Mouse (Mus musculus) retina, adult 2 months (tissue): Measurements from ENCODE around the gene Daam1.
"Not testable (repeated sequence)": the region's sequence is repeated elsewhere in the genome, so short reads cannot be mapped to it uniquely, and the experiment has no call there.

Source experiments
- DNase-seq: peaks from one replicate; pipeline ENCODE4 v3.0.0-alpha.2; 2012; ENCODE audit warnings: low read depth, low spot score

The Daam1 gene

DNA sequence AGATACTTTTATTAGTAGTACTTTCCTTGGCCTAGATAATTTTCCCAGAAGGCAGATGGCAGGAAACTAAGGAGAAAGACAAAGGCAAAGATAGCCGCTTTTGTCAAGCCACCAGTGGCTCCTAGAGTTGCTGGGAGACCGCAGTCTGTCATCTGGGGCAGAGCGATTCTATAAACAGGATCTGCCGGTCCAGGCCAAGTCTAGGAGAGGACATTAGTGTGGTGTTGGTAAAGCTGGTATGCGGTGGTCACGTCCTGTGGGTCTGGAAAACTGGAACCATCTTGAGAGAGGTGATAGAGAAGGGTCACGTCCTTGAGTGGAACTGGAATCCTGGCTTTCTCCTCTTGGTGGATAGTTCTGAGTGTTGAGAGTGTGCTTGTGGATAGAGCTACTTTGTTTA is 3.2 kb downstream of the Daam1 start:
- no peak for DNase-seq

DNA sequence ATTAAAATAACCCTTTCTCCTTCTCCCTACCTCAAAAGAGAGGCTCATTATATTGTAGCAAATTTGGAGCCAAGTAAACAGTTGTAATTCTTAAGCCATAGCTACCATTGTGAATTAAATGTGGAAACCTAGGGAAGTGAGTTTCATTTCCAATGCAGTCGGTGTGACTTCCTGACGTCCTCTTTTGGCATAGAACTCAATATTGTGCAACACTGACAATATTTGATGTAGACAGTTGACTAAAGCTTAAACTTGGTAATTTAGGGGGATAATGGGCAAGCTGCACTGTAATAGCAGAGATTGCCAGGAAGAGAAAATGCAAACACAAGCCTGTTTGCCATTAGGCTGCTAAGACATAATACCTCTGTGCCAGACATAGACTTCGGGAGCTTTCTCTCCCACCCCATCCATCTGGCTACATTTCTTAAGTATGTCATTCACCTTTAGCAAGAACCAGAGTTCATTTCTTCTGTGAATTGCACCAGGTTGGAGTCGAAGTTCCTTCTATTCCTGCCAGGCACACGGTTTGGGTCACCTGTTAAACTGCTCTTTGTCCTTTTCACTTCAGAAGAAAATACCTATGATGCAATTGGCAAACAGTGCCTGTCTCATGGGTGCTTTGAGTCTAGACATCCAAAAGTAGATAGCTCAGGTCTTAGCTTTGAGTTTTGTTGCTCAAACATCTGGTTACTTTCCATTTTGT is 5.2 kb downstream of the Daam1 start:
- DNase-seq, result no peak

DNA sequence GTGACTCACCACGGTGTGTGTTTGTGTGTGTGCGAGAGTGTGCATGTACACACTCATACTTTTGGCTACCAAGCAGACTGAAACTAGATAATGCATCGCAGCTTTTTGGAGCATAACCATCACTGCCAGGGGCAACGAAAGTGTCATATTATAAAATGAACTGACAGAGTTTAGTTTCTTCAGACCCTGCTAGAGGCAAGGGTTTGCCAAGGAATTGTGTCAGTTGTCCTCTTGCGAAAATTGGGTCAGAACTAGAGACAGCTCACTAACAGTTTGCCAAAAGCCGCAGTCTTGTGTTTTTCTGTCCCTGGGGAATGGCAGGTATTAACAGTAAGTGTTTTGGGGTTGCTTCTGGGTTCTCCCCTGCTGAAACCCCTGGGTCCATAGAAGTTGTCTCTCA is 5.9 kb downstream of the Daam1 start:
- DNase-seq, result no peak

DNA sequence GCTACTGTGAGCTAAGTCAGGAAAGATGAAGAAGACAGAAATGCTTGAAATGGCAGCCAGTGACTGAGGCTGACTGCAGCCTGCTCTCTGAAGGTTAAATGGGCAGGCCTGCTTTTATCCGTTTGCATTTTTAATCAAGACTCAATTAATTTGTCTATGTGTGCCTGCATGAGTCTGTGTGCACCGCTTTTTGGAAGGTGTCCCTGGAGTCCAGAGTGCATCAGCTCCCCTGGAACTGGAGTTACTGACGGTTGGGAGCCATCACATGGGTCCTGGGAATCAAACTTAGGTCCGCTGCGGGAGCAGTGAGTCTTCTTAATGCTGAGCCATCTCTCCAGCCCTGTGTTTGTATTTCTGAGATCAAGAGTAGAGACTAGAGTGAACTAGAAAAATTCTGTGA is 6.7 kb downstream of the Daam1 start:
- no peak for DNase-seq

DNA sequence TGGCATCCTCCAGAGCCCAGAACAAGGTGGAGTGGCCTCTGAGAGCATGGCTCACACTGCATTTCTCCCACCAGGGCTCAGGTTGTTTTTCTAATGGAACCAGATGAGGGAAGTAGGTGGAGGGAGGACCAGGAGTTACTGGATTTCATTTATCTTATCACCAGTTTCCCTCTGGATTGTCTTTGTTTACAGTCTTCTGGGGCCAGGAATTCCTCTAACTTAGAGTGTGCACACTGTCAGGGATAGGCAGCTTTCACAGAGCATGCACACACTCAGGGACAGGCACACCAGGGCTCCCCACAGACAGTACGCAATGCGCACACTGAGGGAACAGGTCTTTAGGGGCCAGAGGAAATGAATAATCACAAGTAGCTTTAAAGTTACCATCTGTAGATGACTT is 7.4 kb downstream of the Daam1 start:
- no peak for DNase-seq

DNA sequence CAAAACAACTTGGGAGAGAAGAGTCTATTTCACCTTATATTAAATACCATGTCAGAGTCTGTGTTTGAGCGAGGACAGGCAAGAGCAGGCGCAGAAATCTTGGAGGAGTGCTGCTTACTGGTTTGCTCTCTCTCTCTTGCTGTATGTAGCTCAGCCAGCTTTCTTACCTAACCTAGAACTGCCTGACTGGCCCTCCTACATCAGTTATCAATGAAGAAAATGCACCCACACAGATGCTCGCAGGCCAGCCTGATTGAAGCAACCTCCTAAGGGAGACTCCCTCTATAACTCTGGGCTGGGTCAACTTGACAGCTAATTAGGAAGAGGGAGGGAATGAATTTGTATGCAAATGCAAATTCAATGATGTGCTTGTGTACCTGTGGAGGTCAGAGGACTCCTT is 8.8 kb downstream of the Daam1 start:
- no peak for DNase-seq

DNA sequence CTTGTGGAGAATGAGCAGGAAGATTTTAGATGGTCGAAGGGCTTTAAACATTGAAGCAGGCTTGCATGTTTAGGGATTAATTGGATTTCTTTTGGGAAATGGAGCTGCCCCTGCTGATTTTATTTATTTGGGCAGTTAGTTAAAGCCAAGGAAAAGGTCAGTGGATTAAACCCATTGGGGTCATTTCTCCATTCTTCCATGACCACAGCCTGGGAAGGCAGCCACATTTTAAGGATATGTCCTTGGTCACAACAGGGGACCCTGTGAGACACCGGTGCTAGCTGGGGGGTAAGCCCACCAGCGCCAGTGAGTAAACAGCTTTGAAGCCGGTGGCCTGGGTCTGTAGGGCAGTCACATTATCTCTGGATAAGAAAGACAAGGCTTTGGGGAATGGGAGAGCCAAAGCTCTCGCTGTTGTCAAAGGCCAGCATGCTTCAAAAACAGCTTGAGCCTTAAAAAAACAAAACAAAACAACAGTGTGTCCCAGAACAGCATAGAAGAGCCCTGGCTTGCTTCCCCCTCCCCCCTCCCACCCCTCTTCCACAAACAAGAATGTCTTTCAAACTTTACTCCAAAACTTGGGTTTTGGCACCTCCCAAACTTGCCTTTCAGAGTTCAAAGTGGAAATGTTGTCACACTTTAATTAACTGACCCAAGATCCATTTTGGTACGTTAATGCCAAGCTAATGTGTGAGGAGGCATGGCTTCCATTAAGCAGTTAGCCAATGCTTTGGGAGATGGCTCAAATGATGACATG is 9.7 kb downstream of the Daam1 start:
- DNase-seq, result no peak

DNA sequence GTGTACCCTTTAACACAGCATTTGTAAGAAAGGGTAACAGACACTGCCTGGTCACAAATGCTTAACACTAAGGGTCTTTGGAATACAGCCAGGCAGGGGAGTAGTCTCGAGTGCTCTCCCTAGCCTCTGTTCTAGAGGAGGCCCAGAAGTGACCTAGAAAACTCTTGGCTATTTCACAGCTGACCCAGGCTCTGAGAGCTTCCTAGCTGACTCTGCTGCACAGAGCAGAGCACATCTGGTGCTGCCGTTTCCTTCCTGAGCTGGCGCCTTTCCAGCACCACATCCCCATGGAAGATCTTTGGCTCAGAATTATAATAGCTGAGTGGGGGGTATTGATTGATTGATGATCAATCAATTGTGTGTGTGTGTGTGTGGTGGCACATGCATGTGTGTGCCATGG is 11.1 kb downstream of the Daam1 start:
- DNase-seq, result no peak

DNA sequence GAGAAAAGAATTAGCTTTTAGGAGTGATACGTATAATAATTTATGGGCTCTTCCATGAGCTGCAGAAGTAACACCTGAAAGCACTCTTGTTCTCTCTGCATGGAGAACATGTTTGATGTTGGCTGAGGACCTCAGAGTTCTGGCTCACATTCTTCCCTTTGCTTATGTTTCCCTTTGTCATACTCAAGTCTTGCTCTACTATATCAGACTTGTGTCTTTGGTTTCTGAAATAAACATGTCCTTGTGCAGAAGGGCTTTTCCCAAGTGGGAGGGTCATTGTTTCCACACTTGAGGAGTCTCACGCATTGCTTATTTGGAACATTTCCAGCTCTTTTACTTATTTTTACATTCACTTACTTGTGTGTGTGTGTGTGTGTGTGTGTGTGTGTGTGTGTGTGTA is 11.7 kb downstream of the Daam1 start:
- DNase-seq, result no peak

DNA sequence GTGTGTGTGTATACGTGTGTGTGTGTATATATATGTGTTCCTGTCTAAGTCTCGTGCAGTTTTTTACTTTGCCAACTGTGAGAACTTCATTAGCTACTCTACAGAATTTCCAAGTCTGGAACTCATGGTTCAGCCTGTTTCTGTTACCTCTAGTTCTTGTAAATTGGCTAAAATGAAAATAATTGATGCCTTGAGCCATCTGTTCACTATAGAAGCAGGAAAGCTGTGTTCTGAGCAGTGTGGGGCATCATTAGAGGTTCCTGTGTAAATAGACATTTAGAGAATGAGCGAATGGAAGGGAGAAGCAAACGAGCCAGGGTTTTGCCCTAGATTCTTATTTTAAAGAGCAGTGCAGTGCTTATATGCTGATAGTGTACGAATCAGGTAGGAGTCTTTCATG is 14.6 kb downstream of the Daam1 start:
- no peak for DNase-seq

DNA sequence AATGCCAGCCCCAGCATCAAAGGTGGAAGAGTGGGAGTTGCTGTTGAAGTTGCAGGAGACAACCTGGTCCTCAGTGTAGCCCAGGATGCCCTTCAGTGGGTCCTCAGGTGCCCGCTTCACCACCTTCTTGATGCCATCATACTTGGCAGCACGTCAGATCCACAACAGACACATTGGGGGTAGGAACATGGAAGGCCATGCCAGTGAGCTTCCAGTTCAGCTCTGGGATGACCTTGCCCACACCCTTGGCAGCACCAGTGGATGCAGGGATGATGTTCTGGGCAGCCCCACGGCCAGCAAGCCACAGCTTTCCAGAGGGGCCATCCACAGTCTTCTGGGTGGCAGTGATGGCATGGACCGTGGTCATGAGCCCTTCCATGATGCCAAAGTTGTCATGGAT is 15.5 kb downstream of the Daam1 start:
- not testable (repeated sequence) for DNase-seq

DNA sequence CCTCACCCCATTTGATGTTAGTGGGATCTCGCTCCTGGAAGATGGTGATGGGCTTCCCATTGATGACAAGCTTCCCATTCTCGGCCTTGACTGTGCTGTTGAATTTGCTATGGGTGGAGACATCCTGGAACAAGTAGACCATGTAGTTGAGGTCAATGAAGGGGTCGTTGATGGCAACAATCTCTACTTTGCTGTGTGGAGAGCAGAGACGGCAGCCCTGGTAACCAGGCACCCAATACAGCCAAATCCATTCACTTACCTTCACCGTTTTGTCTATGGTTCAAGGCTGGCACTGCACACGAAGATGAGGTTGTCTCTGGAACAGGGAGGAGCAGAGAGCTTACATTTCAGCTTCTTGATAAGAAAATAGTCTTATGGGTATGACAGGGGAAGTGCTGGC is 16.1 kb downstream of the Daam1 start:
- DNase-seq, result not testable (repeated sequence)

DNA sequence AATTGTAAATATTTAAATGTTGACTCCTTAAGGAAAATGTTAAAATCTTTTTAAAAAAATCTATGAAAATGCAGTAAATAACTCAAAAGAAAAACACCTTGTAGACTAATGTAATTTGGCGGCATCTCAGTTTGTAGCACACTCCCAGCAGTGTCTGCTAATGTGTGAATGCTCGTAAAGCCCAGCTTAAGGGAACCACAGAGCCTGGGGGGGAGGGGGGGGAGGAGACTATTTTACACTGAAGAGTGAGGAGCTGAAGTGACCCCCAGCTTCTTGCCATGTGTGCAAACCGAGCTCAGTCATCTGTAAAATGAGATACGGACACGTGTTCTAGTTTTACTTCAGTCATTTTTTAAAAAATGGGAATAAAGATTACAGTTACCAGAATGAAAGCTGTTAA is 16.7 kb downstream of the Daam1 start:
- no peak for DNase-seq

DNA sequence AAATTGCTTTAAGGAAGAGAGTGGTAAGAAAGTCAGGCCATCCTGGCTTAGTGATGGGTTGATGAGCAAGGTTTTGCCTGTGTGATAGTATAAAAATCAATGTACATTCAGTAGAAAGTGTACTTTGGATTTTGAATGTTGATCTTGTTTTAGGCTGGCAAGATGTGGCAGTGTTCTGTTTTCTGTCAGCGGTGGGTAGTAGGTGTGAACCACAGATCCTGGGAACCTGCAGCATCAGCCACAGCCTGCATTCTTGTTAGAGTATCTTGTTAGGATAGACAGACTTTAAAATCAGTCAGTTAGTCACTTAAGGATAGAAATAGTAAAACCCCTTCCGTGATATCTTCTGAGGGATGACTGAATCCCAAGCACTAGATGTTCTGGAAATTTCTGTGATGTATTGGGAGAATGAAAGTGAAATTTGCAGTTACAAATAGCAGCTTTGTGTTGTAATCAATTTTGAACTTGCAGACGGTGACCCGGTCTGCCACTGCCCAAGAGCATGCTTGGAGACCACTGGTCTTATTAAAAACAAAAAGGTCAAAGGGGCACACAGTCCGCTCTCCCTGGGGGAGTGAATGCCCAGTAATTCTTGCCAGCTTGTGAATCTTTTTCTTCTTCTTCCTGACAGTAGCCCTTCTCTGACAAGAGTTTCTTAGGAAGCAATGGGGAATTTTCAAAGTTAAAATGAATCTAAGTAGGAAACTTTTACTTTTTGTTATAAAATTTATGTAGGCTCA is 17.3 kb downstream of the Daam1 start:
- DNase-seq, result no peak

DNA sequence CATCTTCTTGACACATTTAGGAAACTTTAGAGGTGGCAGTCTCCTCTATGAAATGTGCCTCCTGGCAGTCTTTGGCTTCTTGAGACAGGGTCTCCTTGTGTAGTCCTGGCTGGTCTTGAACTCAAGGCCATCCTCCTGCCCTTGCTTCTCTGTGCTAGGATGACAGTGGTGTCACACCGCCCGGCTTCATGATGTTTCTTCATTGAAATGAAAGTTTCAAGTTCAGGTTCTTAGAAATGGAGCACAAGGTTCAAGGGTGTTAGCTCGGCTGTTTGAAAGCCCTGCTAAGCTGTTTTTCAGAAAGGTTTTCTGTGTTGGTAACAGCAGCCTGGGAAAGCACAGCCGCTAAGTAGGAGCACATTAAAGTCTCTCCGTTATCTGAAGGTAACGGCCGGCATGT is 18.2 kb downstream of the Daam1 start:
- DNase-seq, result no peak

DNA sequence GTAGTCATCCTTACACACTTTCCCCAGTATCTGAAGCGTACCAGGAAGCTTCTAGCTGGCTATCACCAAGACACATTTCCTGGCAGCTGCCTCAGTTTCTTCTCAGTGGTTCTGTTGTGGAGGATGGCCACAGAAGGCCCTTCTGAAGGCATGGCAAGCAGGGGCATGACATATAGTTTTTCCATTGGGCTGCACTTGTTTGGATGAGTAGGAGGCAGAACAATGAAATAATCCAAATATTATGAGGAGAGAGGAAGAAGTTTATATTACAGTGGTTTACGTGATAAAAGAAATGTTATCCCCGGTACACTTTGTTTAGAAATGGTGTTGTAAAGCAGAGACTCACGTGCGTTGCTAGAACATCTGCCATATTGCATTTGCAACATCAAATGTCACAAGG is 19.3 kb downstream of the Daam1 start:
- no peak for DNase-seq

DNA sequence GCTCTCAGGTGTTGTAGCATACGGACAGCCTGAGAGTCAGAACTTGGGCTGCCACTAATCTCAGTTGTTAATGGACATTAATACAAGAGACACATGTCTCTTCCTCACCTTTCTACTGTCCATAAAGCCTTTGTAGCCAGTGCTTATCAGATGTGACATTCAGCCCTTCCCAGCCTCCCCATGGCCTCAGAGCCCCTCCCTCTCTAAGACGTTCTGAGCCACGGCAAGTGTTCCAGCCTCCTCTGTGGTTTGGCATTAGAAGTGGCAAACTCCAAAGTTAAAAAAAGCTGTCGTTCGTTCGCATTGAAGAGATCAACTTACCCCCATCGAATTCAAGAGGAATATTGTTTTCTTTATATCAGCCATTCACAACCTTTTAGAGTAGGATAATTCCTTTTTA is 21.8 kb downstream of the Daam1 start:
- no peak for DNase-seq

DNA sequence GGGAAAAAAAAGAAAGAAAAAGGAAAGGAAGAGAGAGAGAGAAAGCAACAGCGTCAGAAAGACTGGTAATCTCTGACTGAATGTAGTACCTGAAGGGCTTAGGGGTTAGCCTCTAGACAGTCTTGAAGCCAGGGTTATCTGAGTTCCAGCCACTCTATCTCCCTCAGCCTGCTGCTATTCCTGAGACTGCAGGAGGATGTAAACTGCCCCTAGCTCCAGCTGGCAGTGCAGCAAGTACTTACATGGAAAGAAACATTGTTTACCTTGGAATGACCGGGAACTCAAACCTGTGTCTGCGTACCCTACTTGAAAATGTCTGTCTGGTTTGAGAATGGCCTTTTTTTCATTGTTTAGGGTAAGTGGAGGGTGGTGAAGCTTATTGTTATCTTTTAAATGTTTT is 22.8 kb downstream of the Daam1 start:
- DNase-seq, result no peak

DNA sequence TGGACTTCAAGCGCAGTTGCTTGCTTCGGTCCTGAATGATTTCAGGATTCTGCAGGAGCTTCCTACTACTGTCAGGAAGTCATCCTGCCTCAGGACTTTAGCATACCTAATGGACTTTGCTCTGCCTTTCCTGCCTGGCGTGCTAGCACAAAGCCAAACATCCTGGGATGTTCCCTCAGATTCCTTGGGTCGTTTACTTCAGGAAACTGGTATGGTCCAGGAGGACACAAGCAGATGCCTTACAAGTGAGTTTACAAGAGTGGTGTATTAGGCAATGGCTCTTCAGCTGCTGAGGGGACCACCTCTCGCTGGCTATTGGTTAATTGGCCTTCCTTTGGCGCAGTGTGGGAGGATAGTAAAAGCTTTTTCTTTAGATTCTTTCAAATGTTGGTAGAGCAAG is 23.3 kb downstream of the Daam1 start:
- no peak for DNase-seq

DNA sequence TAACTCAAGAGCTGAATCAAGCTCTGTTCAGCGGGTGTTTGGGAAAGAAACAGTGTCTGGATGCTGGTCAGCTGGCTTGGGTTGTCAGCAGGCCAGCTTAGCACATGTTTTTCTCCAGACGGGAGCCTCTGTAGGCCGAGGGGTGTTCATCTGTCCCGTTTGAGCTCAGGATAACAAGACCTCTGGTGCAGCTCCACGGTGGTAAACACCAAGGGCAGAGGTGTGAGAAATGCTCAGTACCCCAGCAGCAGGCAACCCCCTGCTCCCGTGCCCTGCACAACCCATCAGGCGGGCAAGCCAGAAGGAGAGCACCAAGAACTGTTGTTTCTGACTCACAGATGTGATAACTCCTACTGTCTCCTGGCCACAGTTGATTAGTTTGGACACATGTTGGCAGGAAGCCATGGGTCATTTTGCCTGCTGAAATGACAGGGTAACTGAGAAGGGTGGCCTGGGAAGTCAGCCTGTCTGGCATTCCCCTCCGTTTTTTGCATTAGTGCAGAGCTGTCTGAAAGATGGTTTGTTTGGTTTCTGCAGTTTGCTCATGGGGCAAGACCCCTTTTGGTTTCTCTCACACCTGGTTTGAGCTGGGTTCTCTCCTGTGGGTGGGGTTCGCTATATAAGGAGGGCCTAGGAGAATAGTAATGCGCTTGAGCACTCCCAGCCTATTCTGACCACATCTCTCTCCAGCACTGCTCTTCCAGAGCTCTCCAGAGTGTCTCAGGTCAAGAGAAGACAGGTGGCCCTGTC is 25.0 kb downstream of the Daam1 start:
- DNase-seq, result no peak

DNA sequence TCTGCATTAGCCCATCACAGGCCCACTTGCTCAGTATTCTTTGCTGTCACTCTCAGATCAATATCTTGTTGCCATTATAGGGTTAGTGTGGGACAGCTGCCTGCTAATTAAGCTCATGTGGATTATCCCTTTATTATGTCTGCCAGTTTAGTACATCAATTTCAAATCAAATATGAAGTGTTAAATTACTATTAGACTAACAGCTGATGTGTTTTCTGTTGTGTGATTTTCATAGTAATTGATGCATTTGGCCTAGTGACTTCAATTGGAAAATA is 25.5 kb downstream of the Daam1 start:
- no peak for DNase-seq

DNA sequence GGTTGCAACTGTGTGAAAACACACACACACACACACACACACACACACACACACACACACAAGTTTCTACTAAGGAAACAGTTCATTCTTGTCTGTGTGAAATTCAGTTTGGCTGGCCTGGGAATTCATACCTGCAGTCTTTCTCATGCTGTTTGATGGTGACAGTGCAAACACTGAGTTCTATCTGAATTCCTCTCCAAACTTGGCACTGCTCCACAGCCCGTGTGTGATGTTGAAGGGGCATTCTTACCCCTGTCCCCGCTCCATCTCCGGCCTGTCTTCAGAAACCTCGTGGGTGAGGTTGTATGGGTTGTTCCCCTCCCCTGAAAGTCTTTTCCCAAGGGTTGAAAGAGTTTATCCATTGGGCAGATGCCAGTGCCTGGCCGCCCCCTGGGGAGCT is 28.2 kb downstream of the Daam1 start:
- DNase-seq, result no peak
